Mouse (Mus musculus): Measurements from ENCODE around the gene Fam122a. TPM values are rescaled to one million over a fixed set of nuclear protein-coding genes. Genes with fewer than 3 reads are reported as not detected.

Fam122a gene
- total RNA-seq, 2 experiments from 2014 or later, result 9.7 to 45.5 TPM

DNA sequence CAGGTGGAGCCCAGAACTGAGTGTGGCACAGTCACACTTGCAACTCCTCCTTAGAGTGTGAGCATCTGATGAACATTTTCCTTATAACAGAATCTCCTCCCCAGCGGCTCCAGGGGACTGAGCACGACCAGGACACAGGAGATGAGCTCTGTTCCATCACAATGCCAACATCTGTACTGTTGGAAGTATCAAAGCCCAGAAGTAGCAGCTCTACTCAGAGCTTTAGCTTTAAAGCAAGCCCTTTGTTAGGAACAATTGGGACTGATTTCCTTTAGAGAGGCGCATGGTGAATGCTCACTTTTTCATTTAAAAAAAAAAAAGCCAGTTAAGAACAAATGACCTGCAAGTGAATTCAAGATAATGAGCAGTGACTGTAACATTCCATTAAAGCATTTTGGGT is 14.7 kb upstream of the Fam122a start:
- ATAC-seq (replicated peaks; ENCODE audit: poor library complexity), result no peak

DNA sequence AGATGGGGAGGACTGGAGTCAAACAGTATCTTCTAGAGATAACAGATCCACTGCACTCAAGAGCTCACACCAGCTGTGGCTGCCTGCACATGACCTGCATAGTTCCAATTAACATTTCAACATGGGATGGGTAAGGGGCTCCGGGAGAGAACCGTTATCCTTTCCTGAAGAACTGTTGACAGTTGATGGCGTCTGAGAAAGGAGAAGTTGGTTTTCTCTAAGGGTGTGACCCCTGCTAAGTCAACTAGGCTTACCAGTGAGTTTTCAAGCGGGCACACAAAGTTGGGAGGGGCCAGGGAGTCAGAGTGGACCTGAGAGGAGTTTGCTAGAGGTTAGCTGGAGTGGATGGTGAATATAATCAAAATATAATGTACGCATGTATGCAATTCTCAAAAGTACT is 13.1 kb upstream of the Fam122a start:
- ATAC-seq (replicated peaks; ENCODE audit: poor library complexity), result peak; percentile 48

DNA sequence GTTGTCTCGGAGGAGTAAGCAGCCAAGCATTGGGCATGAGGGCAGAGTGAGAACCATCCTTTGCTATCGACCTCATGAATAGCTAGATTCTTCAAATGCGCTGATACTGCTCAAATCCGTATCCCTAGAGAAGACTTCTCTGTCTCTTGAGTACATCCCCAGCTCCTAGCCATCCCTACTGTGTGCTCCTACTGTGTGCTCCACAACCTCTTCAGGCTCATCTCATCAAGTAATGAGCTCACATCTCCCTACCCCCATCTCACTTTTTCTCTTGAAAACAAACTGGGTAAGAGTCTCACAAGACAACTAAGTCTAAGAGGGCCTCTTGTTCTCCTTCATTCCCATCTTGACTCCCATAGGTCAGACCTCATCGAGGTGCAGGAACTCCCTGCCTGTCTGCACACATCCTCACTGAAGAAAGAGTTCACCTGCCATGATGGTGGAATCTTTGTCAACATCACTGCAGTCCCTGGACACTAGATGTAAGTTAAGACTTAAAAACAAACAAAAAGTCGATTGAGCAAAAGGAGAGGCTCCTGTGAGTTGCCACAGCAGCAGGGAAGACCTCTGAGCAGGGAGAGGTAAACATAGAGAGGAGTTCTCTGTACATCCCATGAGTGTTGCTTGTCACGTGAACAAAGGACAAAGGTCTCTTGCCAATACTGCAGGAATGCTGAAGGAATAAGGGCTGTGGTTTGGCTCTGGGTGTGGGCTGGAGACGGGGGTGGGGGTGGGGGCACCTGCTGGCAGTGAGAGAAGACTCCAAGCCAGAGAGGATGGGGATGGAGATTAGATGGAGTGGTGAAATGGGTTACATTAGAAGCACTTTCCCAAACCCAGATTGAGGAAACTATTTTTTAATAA is 9.5 kb upstream of the Fam122a start:
- no peak for ATAC-seq (replicated peaks; ENCODE audit: poor library complexity)

DNA sequence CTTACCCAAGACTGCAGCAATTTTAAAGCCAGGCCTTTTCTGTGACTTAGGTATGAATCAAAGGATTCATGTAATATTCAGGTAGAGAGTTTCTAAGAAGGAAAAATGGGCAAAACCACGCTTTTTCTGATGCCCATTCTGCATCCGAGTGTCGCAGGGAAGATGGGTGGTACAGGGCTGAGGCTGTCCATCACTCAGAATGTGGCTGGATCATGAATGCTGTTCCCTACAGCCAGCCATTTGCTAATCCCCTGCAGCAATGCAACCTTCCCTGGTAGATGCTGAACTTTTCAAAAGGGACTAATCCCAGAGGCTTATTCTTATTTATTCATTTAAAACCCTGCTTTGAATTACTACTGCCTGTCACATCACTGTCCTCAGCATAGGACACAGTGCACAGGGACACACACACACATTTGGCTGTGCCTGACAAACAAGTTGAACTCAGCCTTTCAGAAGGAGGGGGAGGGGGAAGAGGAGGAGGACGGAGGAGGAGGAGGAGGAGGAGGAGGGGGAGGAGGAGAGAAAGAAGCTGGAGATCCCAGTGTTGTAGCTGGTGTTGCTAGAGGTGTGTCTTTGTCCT is 7.5 kb upstream of the Fam122a start:
- no peak for ATAC-seq (replicated peaks; ENCODE audit: poor library complexity)

DNA sequence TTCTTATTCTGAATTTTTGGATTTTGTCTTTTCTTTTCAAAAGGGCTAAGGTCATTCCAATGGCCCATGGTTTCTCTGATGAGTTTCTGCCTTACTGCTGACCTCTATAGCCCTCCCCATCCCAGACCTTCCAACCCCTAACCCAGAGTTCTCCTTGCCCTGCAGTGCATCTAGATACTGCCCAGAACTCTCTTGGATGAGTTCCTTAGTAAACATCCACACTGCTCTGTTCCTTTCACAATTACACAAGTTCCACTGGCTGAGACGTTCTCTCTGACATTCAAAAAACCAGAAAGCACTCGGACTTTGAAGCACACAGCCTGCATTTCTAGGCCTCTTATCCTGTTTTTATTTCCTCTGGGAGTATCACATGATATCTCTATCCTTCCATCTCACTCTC is 3.8 kb upstream of the Fam122a start:
- no peak for ATAC-seq (replicated peaks; ENCODE audit: poor library complexity)

DNA sequence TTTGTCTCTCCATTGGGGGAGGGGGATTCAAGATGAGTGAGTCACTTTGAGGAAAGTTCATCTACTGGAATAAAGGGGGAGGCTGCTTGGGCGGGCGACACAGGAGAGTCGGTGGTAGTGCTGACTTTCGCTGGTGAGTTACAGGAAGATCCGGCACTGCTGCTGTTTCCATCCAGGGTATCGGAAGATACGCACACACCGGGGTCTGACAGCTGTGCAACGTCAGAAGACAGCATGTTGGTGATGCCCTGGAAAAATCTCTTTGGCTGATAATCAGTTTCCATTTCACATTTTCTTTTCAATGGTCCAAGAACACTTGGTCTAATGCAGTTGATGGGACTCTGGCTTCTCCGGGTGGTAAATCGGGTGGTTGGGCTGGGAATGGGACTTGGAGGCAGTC is 695 bp downstream of the Fam122a start:
- ATAC-seq (replicated peaks; ENCODE audit: poor library complexity), result peak; percentile 40

- no peak for ATAC-seq (replicated peaks; ENCODE audit: poor library complexity)
Observed at GRCm38 (mm10) chr19:24475281-24475680, 1.9 kb downstream of the Fam122a start.

DNA sequence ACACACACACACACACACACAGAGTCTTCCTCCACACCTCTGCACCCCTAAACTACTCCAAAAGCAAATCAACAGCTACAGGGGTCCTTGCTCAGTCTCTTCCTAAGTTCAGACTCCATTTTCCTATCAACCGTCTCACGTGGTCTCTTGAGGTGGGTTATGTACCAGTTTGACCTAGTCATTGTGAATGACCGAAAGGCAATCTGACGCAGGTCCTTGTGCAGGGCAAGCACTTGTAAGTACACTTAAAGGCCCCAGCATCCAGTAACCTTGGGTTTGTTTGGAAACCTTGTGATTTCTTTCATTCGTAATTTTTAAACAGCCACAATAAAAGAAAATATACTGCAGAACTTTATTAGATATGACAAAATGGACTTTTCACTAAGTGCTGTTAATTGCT is 4.6 kb downstream of the Fam122a start:
- no peak for ATAC-seq (replicated peaks; ENCODE audit: poor library complexity)

DNA sequence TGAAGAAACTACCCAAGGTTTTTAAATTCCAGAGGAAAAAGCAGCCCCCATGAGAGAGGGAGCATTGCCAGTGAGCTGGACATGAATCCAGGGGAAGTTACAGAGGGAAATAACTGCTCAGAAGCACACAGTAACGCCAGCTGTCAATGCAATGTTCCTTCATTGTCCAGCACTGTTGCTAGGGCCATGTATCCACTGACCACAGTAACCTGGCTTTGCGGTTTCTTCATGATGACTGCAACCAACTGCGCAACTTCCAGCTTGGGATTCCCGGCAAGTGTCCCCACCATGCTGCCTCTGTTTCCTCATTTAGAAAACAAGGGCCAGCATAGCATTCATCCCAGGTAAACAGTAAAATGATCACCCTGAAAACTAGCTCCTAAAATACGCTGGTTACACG is 5.6 kb downstream of the Fam122a start:
- peak; percentile 81 for ATAC-seq (replicated peaks; ENCODE audit: poor library complexity)

GRCm38 (mm10) chr19:24469216-24469615 is 7.9 kb downstream of the Fam122a start:
- no peak for ATAC-seq (replicated peaks; ENCODE audit: poor library complexity)

GRCm38 (mm10) chr19:24468616-24469015 is 8.5 kb downstream of the Fam122a start:
- no peak for ATAC-seq (replicated peaks; ENCODE audit: poor library complexity)

DNA sequence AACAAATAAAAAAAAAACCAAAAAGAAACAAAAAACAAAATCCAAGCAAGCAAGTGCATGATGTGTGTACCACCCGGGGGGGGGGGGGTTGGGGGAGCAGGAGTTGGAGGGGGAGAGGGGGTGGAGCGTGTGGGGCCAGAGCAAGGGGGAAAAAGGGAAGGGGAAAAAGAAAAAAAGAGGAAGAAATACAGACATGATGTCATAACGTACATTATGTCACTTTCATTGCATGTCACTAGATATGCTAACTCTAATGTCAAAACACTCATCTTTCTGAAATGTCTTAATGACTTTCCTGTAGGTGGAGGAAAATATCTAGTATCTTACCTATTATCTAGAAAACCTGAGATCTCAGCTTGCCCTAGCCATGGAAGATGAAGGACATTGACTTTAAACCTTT is 14.1 kb downstream of the Fam122a start:
- ATAC-seq (replicated peaks; ENCODE audit: poor library complexity), result peak; percentile 78

- ATAC-seq (replicated peaks; ENCODE audit: poor library complexity), result no peak
Observed at GRCm38 (mm10) chr19:24456591-24457231, 20.4 kb downstream of the Fam122a start.

DNA sequence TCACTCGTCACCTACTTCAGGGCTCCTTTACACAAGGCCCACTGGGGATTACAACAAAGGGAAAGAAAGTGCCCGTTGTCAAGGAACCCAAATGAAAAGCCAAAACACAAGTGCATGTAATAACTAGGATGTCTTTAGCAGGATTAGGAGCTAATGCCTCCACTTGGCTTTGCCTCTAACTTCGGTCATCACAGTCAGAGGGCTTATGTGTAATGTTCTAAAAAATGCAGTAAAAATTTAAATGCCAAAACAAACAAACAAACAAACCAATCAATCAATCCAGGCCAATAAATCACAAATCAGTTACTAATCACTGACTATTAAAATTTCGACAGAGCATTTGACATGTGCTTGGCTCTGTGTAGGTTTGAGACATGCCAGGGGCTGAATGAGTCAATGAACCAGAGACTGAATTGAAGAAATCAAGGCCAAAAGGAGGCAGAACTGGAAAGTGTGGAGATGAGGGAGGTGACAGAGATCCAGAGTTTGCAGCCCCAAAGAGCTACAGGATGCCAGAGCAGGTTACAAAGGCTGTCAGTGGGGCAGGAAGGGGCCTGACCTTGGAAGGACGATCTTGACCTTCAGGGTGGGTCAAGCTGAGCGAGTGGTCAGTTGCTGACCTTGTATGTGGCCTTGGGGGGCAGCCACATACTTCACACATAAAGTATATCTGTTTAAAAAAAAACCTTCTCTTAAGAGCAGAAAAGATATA is 21.8 kb downstream of the Fam122a start:
- no peak for ATAC-seq (replicated peaks; ENCODE audit: poor library complexity)

- no peak for ATAC-seq (replicated peaks; ENCODE audit: poor library complexity)
Observed at GRCm38 (mm10) chr19:24454451-24454850, 22.7 kb downstream of the Fam122a start.

GRCm38 (mm10) chr19:24453379-24453778 is 23.8 kb downstream of the Fam122a start:
- no peak for ATAC-seq (replicated peaks; ENCODE audit: poor library complexity)

GRCm38 (mm10) chr19:24452441-24452898 is 24.7 kb downstream of the Fam122a start:
- peak; percentile 90 for ATAC-seq (replicated peaks; ENCODE audit: poor library complexity)

- ATAC-seq (replicated peaks; ENCODE audit: poor library complexity), result peak; percentile 69
Observed at GRCm38 (mm10) chr19:24451626-24452025, 25.5 kb downstream of the Fam122a start.

- 0 out of 2 replicates have a peak, but pooled peaks have one; percentile 21 for ATAC-seq (replicated peaks; ENCODE audit: poor library complexity)
Observed at GRCm38 (mm10) chr19:24450740-24451139, 26.4 kb downstream of the Fam122a start.

GRCm38 (mm10) chr19:24444322-24444721 is 32.8 kb downstream of the Fam122a start:
- ATAC-seq (replicated peaks; ENCODE audit: poor library complexity), result no peak

DNA sequence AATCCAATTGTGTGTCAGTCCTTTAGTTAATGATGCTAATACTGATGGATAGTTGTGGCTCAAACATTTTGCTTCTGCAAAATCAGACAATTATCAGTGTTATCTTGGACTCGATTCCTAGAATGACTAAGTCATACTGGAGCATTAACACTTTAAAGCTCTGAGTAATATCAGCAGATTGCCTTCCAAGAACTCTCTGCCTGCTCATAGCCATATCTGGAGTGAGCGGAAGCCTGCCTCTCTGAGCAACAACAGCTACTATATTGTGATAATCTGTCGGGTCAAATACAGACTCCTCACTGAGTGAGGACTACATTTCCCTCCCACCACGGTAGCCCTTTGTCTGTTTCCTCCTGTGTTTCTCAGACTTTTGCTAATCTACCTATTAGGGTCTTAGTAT is 37.4 kb downstream of the Fam122a start:
- ATAC-seq (replicated peaks; ENCODE audit: poor library complexity), result peak; percentile 68
